Comparison of ENCODE assay signal across 23 mouse cellular contexts in genomic region chr8:94699366-94699765, GRCm38 (mm10). TPM values are rescaled to one million over a fixed set of nuclear protein-coding genes. Genes with fewer than 3 reads are reported as not detected.
DNase-seq lines count a peak whose midpoint lies in the region; TF ChIP-seq lines count a peak whose summit lies in the region.
"Had no signal": no experiment of that assay in that cellular context is flagged by ENCODE, and none has a peak within 500 bp of the region (broad histone marks: within the 10 kb centered on the region; RNA-seq: fewer than 3 reads in every experiment).

No protein-coding gene starts in this region.

- no peaks in the 10 kb centered on the region for H3K4me1 ChIP-seq in lung, adult 2 months (ENCODE audit: control insufficient read depth, insufficient read depth, low read length)

- TF ChIP-seq CTCF in lung, adult 2 months (IDR thresholded peaks at IDR 0.05; ENCODE audit: insufficient read depth, low read length), result no peak

- TF ChIP-seq POLR2A in lung, adult 2 months (IDR thresholded peaks at IDR 0.05; ENCODE audit: borderline replicate concordance, extremely low read depth, low read depth, low read length), result no peak

- 80% methylated on average over 16 of the region's 16 CpGs for WGBS in lung, adult 2 months

- DNase-seq in left cerebral cortex, adult 18-20 months (ENCODE audit: low spot score in 2 of 2), result peak; percentile 52 to 55
- no peak for DNase-seq in left cerebral cortex, adult 8-10 months (ENCODE audit: low spot score in 2 of 2)
- peak; percentile 19 for DNase-seq in urinary bladder, adult 2 months (ENCODE audit: low spot score)
- DNase-seq in urinary bladder, postnatal 14 days (ENCODE audit: low spot score), result no peak
- peak; percentile 71 for DNase-seq in layer of hippocampus, adult 9-11 months
- no peak for DNase-seq in lung, adult 2 months
- no peak for DNase-seq in heart, adult 18-20 months
- DNase-seq: adrenal gland, adult 8-10 months; cerebellum, adult 11 months; cerebellum, postnatal 14 days; forebrain, postnatal 0 days; gastrocnemius, postnatal 10 days; thymus, adult 18-20 months; thymus, postnatal 4 days had no signal

- no peak overlapping the region for H3K4me3 ChIP-seq in lung, adult 2 months (replicated peaks; ENCODE audit: extremely low read depth, low read depth, low read length)
- H3K4me3 ChIP-seq: hindbrain, embryonic 10.5 days; kidney, embryonic 15.5 days; limb, embryonic 13.5 days; liver, embryonic 15.5 days; midbrain, embryonic 15.5 days; myocyte had no signal

RNA-seq across cellular contexts. Expression of gene Pllp, which starts 3.3 kb away (rescaled TPM):
- total RNA-seq in left cerebral cortex, adult 18-20 months (2021), result 10 to 100 TPM; 26.7 to 31.3 TPM
- 10 to 100 TPM; 50.9 to 65.5 (median 55.6) TPM for total RNA-seq in left cerebral cortex, adult 8-10 months (2022)
- polyA plus RNA-seq in urinary bladder, adult 2 months (2012; rRNA removed), result 82.4 and 99.3 TPM in 2 replicates
- 108 and 172 TPM in 2 replicates for polyA plus RNA-seq in lung, adult 2 months (2012; rRNA removed)
- total RNA-seq in heart, adult 18-20 months (2021), result under 1 TPM; 0.69 to 0.87 TPM

RNA-seq across cellular contexts. Expression of gene Arl2bp, which starts 33.0 kb away (rescaled TPM):
- total RNA-seq in left cerebral cortex, adult 18-20 months (2021), result 100 to 1,000 TPM; 135 to 140 TPM
- total RNA-seq in left cerebral cortex, adult 8-10 months (2022), result 100 to 1,000 TPM; 141 to 161 (median 143) TPM
- polyA plus RNA-seq in urinary bladder, adult 2 months (2012; rRNA removed), result 113 and 116 TPM in 2 replicates
- polyA plus RNA-seq in lung, adult 2 months (2012; rRNA removed), result 104 and 126 TPM in 2 replicates
- total RNA-seq in heart, adult 18-20 months (2021), result 10 to 100 TPM; 91.1 to 97.5 TPM

RNA-seq across cellular contexts. Expression of gene Ccl22, which starts 46.0 kb away (rescaled TPM):
- not detected for total RNA-seq in left cerebral cortex, adult 18-20 months (2021)
- total RNA-seq in left cerebral cortex, adult 8-10 months (2022), result under 1 TPM in 3 of 4 experiments, not detected in 1; 0.22 to 0.72 (median 0.39) TPM
- 1.6 and 2.3 TPM in 2 replicates for polyA plus RNA-seq in urinary bladder, adult 2 months (2012; rRNA removed)
- polyA plus RNA-seq in lung, adult 2 months (2012; rRNA removed), result 11.8 and 11.9 TPM in 2 replicates
- total RNA-seq in heart, adult 18-20 months (2021), result 1 to 10 TPM in 1 of 2 experiments, not detected in 1; 1.3 TPM
- total RNA-seq: forebrain, postnatal 0 days; gastrocnemius, postnatal 10 days had no signal
- polyA plus RNA-seq: embryonic facial prominence, embryonic 14.5 days; heart, postnatal 0 days; hindbrain, embryonic 10.5 days; kidney, embryonic 15.5 days; limb, embryonic 13.5 days; myocyte; neural tube, embryonic 14.5 days had no signal

Comparison
In these comparisons a context has a peak if more than half of its experiments do, and no peak if none do; other contexts are left out.
1. DNase-seq: peak in left cerebral cortex, adult 18-20 months (2 of 2), urinary bladder, adult 2 months (single experiment) and layer of hippocampus, adult 9-11 months (single experiment); none in left cerebral cortex, adult 8-10 months (0 of 2), urinary bladder, postnatal 14 days (single experiment), lung, adult 2 months (single experiment) and heart, adult 18-20 months (0 of 2).
2. RNA of gene Pllp, which starts 3.3 kb away (total RNA-seq): 50.9 to 65.5 TPM in left cerebral cortex, adult 8-10 months and 26.7 to 31.3 TPM in left cerebral cortex, adult 18-20 months; 0.69 to 0.87 TPM in heart, adult 18-20 months; every median in the first group is over 10 times any median in the second.